Mouse (Mus musculus) heart, postnatal 0 days (tissue): ENCODE measurements around the gene Cacna1c. TPM values are rescaled to one million over a fixed set of nuclear protein-coding genes. Genes with fewer than 3 reads are reported as not detected.

Source experiments
- ATAC-seq: fragments of 200-750 bp; cut with Nextera tagmentation; 2 replicates; pipeline ENCODE4 v1.8.0; 2017; ENCODE audit warnings: low read depth, moderate number of reproducible peaks, moderate library complexity; ENCODE audit not compliant: insufficient read depth
- DNase-seq: peaks from one replicate; pipeline ENCODE4 v3.0.0-alpha.2; 2016; ENCODE audit warnings: low spot score
- H3K27ac ChIP-seq: fragments of 300-500 bp; sonication (generic); 2 replicates; pipeline ENCODE4 v1.5.1; 2014; ENCODE audit warnings: low read depth, mild to moderate bottlenecking
- H3K27me3 ChIP-seq: fragments of 300-500 bp; sonication (generic); 2 replicates; pipeline ENCODE4 v1.6.1; 2014; ENCODE audit warnings: low read length, mixed read lengths; ENCODE audit not compliant: control insufficient read depth, insufficient read depth
- H3K36me3 ChIP-seq: fragments of 300-500 bp; sonication (generic); replicated peaks from 2 replicates; pipeline ENCODE4 v1.6.1; 2014; ENCODE audit warnings: low read length, mixed read lengths; ENCODE audit not compliant: control insufficient read depth, insufficient read depth
- H3K4me1 ChIP-seq: fragments of 300-500 bp; sonication (generic); 2 replicates; pipeline ENCODE4 v1.6.1; 2014; ENCODE audit warnings: antibody characterized with exemption; ENCODE audit not compliant: control insufficient read depth, insufficient read depth
- H3K4me2 ChIP-seq: fragments of 300-500 bp; sonication (generic); 2 replicates; pipeline ENCODE4 v1.6.1; 2014; ENCODE audit warnings: low read depth, mild to moderate bottlenecking, low read length, moderate library complexity
- H3K4me3 ChIP-seq: fragments of 300-500 bp; sonication (generic); 2 replicates; pipeline ENCODE4 v1.5.1; 2014; ENCODE audit warnings: low read depth, low read length
- H3K9ac ChIP-seq: fragments of 300-500 bp; sonication (generic); replicated peaks from 2 replicates; pipeline ENCODE4 v1.6.1; 2014; ENCODE audit warnings: low read depth, low read length, mixed read lengths
- H3K9me3 ChIP-seq: fragments of 300-500 bp; sonication (generic); replicated peaks from 2 replicates; pipeline ENCODE4 v1.6.1; 2016; ENCODE audit warnings: low read length; ENCODE audit not compliant: control insufficient read depth
- CTCF ChIP-seq: IDR thresholded peaks from 2 replicates; pipeline ENCODE4 v1.5.1; 2016; ENCODE audit warnings: antibody characterized with exemption, control low read depth, low read depth
- EP300 ChIP-seq: IDR thresholded peaks from 2 replicates; pipeline ENCODE4 v1.6.1; 2016; ENCODE audit warnings: antibody characterized with exemption, low read depth
- WGBS: fragments of 180-500 bp; shearing (Covaris S2); extraction: QIAGEN DNeasy Blood & Tissue Kit; methylation state at CpG from one replicate; pipeline ENCODE4 v1.1.7; 2014; 5-methylcytosine and 5-hydroxymethylcytosine counted together
- polyA plus RNA-seq: library from polyadenylated mRNA; unstranded; fragments of >200 nt; fragmentation: Nextera tagmentation; extraction: Ambion mirVana; gene quantifications from 2 replicates; pipeline ENCODE4 v1.2.1, GENCODE M21; 2015
- total RNA-seq: library from RNA; depleted of rRNA; stranded (reverse); fragments of >200 nt; gene quantifications from 2 replicates; pipeline ENCODE4 v1.2.3, GENCODE M21; 2014; ENCODE audit warnings: low replicate concordance

The Cacna1c gene
- total and polyA plus RNA-seq, 2 experiments from 2014 or later = 51.3 to 159 TPM

- DNase-seq (peak; percentile 58), ATAC-seq (peak; percentile 55)
- Histone ChIP-seq H3K9ac (no peak overlapping the region), H3K27me3 (no peaks in the 10 kb centered on the region), H3K9me3 (no peaks in the 10 kb centered on the region), H3K36me3 (no peaks in the 10 kb centered on the region; the same call in 1 of the 2 replicates), H3K27ac (peak overlapping the region; percentile 54), H3K4me3 (no peak overlapping the region), H3K4me2 (no peak overlapping the region), H3K4me1 (peaks cover 47% of the 10 kb centered on the region)
- 35% methylated on average over 2 of the region's 2 CpGs for WGBS
- TF ChIP-seq CTCF (no peak), EP300 (no peak)
These were observed 196.8 kb downstream of the Cacna1c start for GRCm38 (mm10) chr6:118999329-118999875.

- Histone ChIP-seq H3K9ac (no peak overlapping the region), H3K27me3 (no peaks in the 10 kb centered on the region), H3K4me3 (no peak overlapping the region), H3K4me2 (no peak overlapping the region), H3K4me1 (peaks cover 44% of the 10 kb centered on the region), H3K27ac (no peak overlapping the region), H3K9me3 (no peaks in the 10 kb centered on the region), H3K36me3 (no peaks in the 10 kb centered on the region)
- 78% methylated on average over 4 of the region's 4 CpGs for WGBS
- no peak for TF ChIP-seq EP300
- ATAC-seq (no peak), DNase-seq (no peak)
These were observed 198.8 kb downstream of the Cacna1c start for GRCm38 (mm10) chr6:118997397-118997796.

GRCm38 (mm10) chr6:118994272-118995061 lies 201.8 kb downstream of the Cacna1c start:
- 77% methylated on average over 9 of the region's 9 CpGs for WGBS
- peaks cover 15% of the 10 kb centered on the region for H3K4me1 ChIP-seq
- no peak for ATAC-seq
- H3K27ac ChIP-seq = no peak overlapping the region
- TF ChIP-seq EP300 (no peak), CTCF (no peak)
- H3K9ac ChIP-seq = no peak overlapping the region
- H3K4me2 ChIP-seq = no peak overlapping the region
- H3K9me3 ChIP-seq = no peaks in the 10 kb centered on the region
- no peaks in the 10 kb centered on the region for H3K36me3 ChIP-seq
- no peaks in the 10 kb centered on the region for H3K27me3 ChIP-seq
- H3K4me3 ChIP-seq = no peak overlapping the region
- no peak for DNase-seq

- Histone ChIP-seq H3K36me3 (no peaks in the 10 kb centered on the region), H3K4me2 (no peak overlapping the region), H3K27me3 (no peaks in the 10 kb centered on the region), H3K4me1 (peaks cover 5% of the 10 kb centered on the region; the same call in 1 of the 2 replicates), H3K9me3 (no peaks in the 10 kb centered on the region), H3K4me3 (no peak overlapping the region), H3K9ac (no peak overlapping the region), H3K27ac (no peak overlapping the region)
- 52% methylated on average over 6 of the region's 6 CpGs for WGBS
- TF ChIP-seq EP300 (no peak), CTCF (no peak)
- DNase-seq = no peak
- ATAC-seq = no peak
These were observed 203.8 kb downstream of the Cacna1c start for GRCm38 (mm10) chr6:118992391-118992790.

- Histone ChIP-seq H3K4me3 (no peak overlapping the region), H3K4me1 (peaks cover 5% of the 10 kb centered on the region; the same call in 1 of the 2 replicates), H3K4me2 (no peak overlapping the region), H3K27me3 (no peaks in the 10 kb centered on the region), H3K27ac (no peak overlapping the region), H3K36me3 (no peaks in the 10 kb centered on the region), H3K9ac (no peak overlapping the region), H3K9me3 (no peaks in the 10 kb centered on the region)
- WGBS = 84% methylated on average over 9 of the region's 9 CpGs
- DNase-seq (no peak), ATAC-seq (no peak)
- no peak for TF ChIP-seq EP300
- no peak for TF ChIP-seq CTCF
These were observed 206.0 kb downstream of the Cacna1c start for GRCm38 (mm10) chr6:118989999-118990776.
